Mouse (Mus musculus) liver (tissue): ENCODE data around the gene Zfyve9.
"Not testable (repeated sequence)": the region's sequence is repeated elsewhere in the genome, so short reads cannot be mapped to it uniquely, and the experiment has no call there.

Source experiments
- DNase-seq: peaks from one replicate; pipeline ENCODE4 v3.0.0-alpha.2; 2020; ENCODE audit warnings: mixed read lengths

The Zfyve9 gene

GRCm38 (mm10) chr4:108719349-108719748 is 61.2 kb downstream of the Zfyve9 start, which contains the start of gene 3110021N24Rik:
3110021N24Rik (plus strand) TSS chr4:108719649.
- no peak for DNase-seq

GRCm38 (mm10) chr4:108708209-108708608 is 72.4 kb downstream of the Zfyve9 start:
- no peak for DNase-seq

GRCm38 (mm10) chr4:108696934-108697333 is 83.7 kb downstream of the Zfyve9 start:
- peak; percentile 11 for DNase-seq

GRCm38 (mm10) chr4:108691469-108691868 is 89.1 kb downstream of the Zfyve9 start:
- DNase-seq = no peak

- no peak for DNase-seq
Measured at GRCm38 (mm10) chr4:108690479-108690878, 90.1 kb downstream of the Zfyve9 start.

- DNase-seq = not testable (repeated sequence)
Measured at GRCm38 (mm10) chr4:108687098-108687497, 93.5 kb downstream of the Zfyve9 start.

- no peak for DNase-seq
Measured at GRCm38 (mm10) chr4:108686156-108686555, 94.4 kb downstream of the Zfyve9 start.

GRCm38 (mm10) chr4:108664407-108664806 is 116.2 kb downstream of the Zfyve9 start:
- DNase-seq = no peak

- no peak for DNase-seq
Measured at GRCm38 (mm10) chr4:108638752-108639151, 141.8 kb downstream of the Zfyve9 start.

GRCm38 (mm10) chr4:108637721-108638120 is 142.9 kb downstream of the Zfyve9 start:
- no peak for DNase-seq

GRCm38 (mm10) chr4:108635101-108635500 is 145.5 kb downstream of the Zfyve9 start:
- no peak for DNase-seq

- no peak for DNase-seq
Measured at GRCm38 (mm10) chr4:108634696-108635095, 145.9 kb downstream of the Zfyve9 start.

- no peak for DNase-seq
Measured at GRCm38 (mm10) chr4:108633703-108634102, 146.9 kb downstream of the Zfyve9 start.

- DNase-seq = no peak
Measured at GRCm38 (mm10) chr4:108631616-108632015, 149.0 kb downstream of the Zfyve9 start.

GRCm38 (mm10) chr4:108630096-108630495 is 150.5 kb downstream of the Zfyve9 start:
- DNase-seq = no peak

GRCm38 (mm10) chr4:108629363-108629880 is 151.2 kb downstream of the Zfyve9 start:
- no peak for DNase-seq

GRCm38 (mm10) chr4:108627066-108627465 is 153.5 kb downstream of the Zfyve9 start:
- DNase-seq = no peak

GRCm38 (mm10) chr4:108621504-108621903 is 159.1 kb downstream of the Zfyve9 start:
- peak; percentile 33 for DNase-seq

GRCm38 (mm10) chr4:108620536-108620935 is 160.1 kb downstream of the Zfyve9 start:
- peak; percentile 24 for DNase-seq

GRCm38 (mm10) chr4:108619587-108620341 is 160.8 kb downstream of the Zfyve9 start, which contains the start of gene Cc2d1b:
Cc2d1b (plus strand) TSS chr4:108619940.
- DNase-seq = peak; percentile 96

GRCm38 (mm10) chr4:108619165-108619564 is 161.4 kb downstream of the Zfyve9 start:
- DNase-seq = no peak

- no peak for DNase-seq
Measured at GRCm38 (mm10) chr4:108618586-108618985, 162.0 kb downstream of the Zfyve9 start.

GRCm38 (mm10) chr4:108610935-108611334 is 169.7 kb downstream of the Zfyve9 start:
- DNase-seq = no peak

GRCm38 (mm10) chr4:108608651-108609050 is 171.9 kb downstream of the Zfyve9 start:
- no peak for DNase-seq
